Mouse (Mus musculus) telencephalon, adult 2 months (tissue): ENCODE results near the gene Ncl.
A peak's percentile ranks its signal among the peaks of the same experiment; 100 is the strongest.
"Not testable (repeated sequence)": the region's sequence is repeated elsewhere in the genome, so short reads cannot be mapped to it uniquely, and the experiment has no call there.

Experiments used
- DNase-seq: peaks from one replicate; pipeline ENCODE4 v3.0.0-alpha.2; 2011; ENCODE audit warnings: low read depth, low spot score

Ncl gene

GRCm38 (mm10) chr1:86359798-86360179, 589 bp upstream of the Ncl start:
- DNase-seq = no peak

- no peak for DNase-seq
Observed at GRCm38 (mm10) chr1:86358229-86358905, 833 bp downstream of the Ncl start.

GRCm38 (mm10) chr1:86354186-86354585, 5.0 kb downstream of the Ncl start:
- DNase-seq = no peak

GRCm38 (mm10) chr1:86350576-86350975, 8.6 kb downstream of the Ncl start:
- DNase-seq = no peak

- no peak for DNase-seq
Observed at GRCm38 (mm10) chr1:86349696-86350095, 9.5 kb downstream of the Ncl start.

- no peak for DNase-seq
Observed at GRCm38 (mm10) chr1:86349201-86349600, 10.0 kb downstream of the Ncl start.

- DNase-seq = no peak
Observed at GRCm38 (mm10) chr1:86348801-86349200, 10.4 kb downstream of the Ncl start.

- DNase-seq = no peak
Observed at GRCm38 (mm10) chr1:86348083-86348482, 11.1 kb downstream of the Ncl start.

- DNase-seq = no peak
Observed at GRCm38 (mm10) chr1:86347716-86348045, 11.5 kb downstream of the Ncl start.

- DNase-seq = no peak
Observed at GRCm38 (mm10) chr1:86346851-86347715, 12.1 kb downstream of the Ncl start.

- DNase-seq = no peak
Observed at GRCm38 (mm10) chr1:86345956-86346355, 13.2 kb downstream of the Ncl start.

GRCm38 (mm10) chr1:86345069-86345468, 14.1 kb downstream of the Ncl start:
- DNase-seq = no peak

- no peak for DNase-seq
Observed at GRCm38 (mm10) chr1:86343969-86344861, 15.0 kb downstream of the Ncl start.

GRCm38 (mm10) chr1:86343087-86343645, 16.0 kb downstream of the Ncl start:
- DNase-seq = no peak

- DNase-seq = no peak
Observed at GRCm38 (mm10) chr1:86342371-86342770, 16.8 kb downstream of the Ncl start.

- DNase-seq = not testable (repeated sequence)
Observed at GRCm38 (mm10) chr1:86341096-86341495, 18.1 kb downstream of the Ncl start.

GRCm38 (mm10) chr1:86339156-86339812, 19.9 kb downstream of the Ncl start:
- DNase-seq = peak; percentile 78

GRCm38 (mm10) chr1:86336330-86336729, 22.9 kb downstream of the Ncl start:
- no peak for DNase-seq

- no peak for DNase-seq
Observed at GRCm38 (mm10) chr1:86320822-86321413, 38.3 kb downstream of the Ncl start.

- DNase-seq = no peak
Observed at GRCm38 (mm10) chr1:86313772-86314125, 45.5 kb downstream of the Ncl start.
